8 mouse cellular contexts compared by ENCODE assay signal in the genomic region with DNA sequence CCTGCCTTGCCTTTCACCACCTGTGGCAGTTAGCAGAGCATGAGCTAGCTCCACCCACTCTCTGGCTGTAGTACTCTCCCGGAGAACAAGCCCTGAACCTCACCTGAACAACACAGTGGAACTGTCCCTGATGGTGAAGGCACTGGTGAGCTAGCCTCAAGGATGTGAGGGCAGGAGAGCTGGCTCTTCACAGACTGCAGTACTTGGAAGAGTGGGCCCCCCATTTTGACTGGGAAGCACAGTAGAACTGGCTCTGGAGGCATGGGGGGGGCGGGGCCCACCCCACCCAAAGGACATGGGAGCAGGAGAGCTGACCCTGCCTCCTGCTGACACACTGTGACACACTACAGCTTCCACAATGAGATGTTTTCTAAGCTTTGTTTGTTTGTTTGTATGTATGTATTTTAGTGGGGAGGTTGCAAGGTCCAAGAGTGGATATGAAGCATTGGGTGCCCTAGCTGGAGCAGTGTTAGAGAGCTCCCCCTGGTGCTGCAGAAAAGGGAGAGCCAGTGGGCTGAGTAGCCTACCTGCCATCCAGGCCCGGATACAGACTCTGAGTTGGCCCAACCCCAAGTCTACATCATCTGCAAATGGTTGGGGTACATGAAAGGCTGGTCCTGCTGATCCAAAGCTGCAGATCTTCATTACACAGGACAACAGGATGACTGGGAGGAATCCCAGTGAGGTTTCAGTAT.
DNase-seq lines count a peak whose midpoint lies in the region; ATAC-seq and TF ChIP-seq lines count a peak whose summit lies in the region.

No protein-coding gene starts in this region.

- H3K4me2 ChIP-seq in liver, postnatal 0 days (ENCODE audit: low read depth, low read length): no peak overlapping the region
- H3K4me2 ChIP-seq in liver, embryonic 12.5 days: no peak overlapping the region

- peak; percentile 21 for DNase-seq in embryo, embryonic 10 days (ENCODE audit: low spot score)
- no peak for DNase-seq in embryo, embryonic 9.5 days (ENCODE audit: extremely low spot score)
- DNase-seq in liver, postnatal 0 days: no peak
- DNase-seq in frontal cortex, postnatal 10 days (ENCODE audit: low spot score in 2 of 2): no peak
- DNase-seq in cerebellum, postnatal 4 days (ENCODE audit: low spot score in 2 of 2): no peak

- no peak for TF ChIP-seq EP300 in liver, postnatal 0 days (IDR thresholded peaks at IDR 0.05; ENCODE audit: low read depth)

- peak; percentile 65 for TF ChIP-seq CTCF in liver, postnatal 0 days (IDR thresholded peaks at IDR 0.05; ENCODE audit: low read depth)

- peak; percentile 63; the same call in 1 of the 2 replicates for ATAC-seq in liver, postnatal 0 days
- no peak for ATAC-seq in liver, embryonic 12.5 days
- ATAC-seq in granulocyte monocyte progenitor cell, adult 5-6 weeks (replicated peaks; ENCODE audit: poor library complexity, severe bottlenecking): peak; percentile 50
- peak; percentile 64 for ATAC-seq in megakaryocyte progenitor cell, adult 5-6 weeks (replicated peaks; ENCODE audit: poor library complexity)

- 59% methylated on average over 3 of the region's 3 CpGs for WGBS in liver, postnatal 0 days (ENCODE audit: insufficient replicate concordance)
- 57% methylated on average over 3 of the region's 3 CpGs for WGBS in liver, embryonic 12.5 days (ENCODE audit: insufficient replicate concordance)

- H3K27me3 ChIP-seq in liver, postnatal 0 days (ENCODE audit: insufficient read depth, low read length): no peaks in the 10 kb centered on the region
- H3K27me3 ChIP-seq in liver, embryonic 12.5 days (replicated peaks): no peaks in the 10 kb centered on the region

- no peak overlapping the region for H3K4me3 ChIP-seq in liver, postnatal 0 days (ENCODE audit: low read depth, low read length)
- H3K4me3 ChIP-seq in liver, embryonic 12.5 days: no peak overlapping the region

- H3K27ac ChIP-seq in liver, postnatal 0 days (ENCODE audit: low read depth): no peak overlapping the region
- no peak overlapping the region for H3K27ac ChIP-seq in liver, embryonic 12.5 days

- H3K36me3 ChIP-seq in liver, postnatal 0 days (replicated peaks; ENCODE audit: insufficient read depth, low read length): no peaks in the 10 kb centered on the region
- no peaks in the 10 kb centered on the region for H3K36me3 ChIP-seq in liver, embryonic 12.5 days

- no peak overlapping the region for H3K9ac ChIP-seq in liver, postnatal 0 days (replicated peaks)
- no peak overlapping the region for H3K9ac ChIP-seq in liver, embryonic 12.5 days

- no peaks in the 10 kb centered on the region for H3K9me3 ChIP-seq in liver, postnatal 0 days (ENCODE audit: low read length)
- H3K9me3 ChIP-seq in liver, embryonic 12.5 days (replicated peaks): no peaks in the 10 kb centered on the region

- no peaks in the 10 kb centered on the region for H3K4me1 ChIP-seq in liver, postnatal 0 days (ENCODE audit: insufficient read depth)
- no peaks in the 10 kb centered on the region for H3K4me1 ChIP-seq in liver, embryonic 12.5 days
